Mouse (Mus musculus) adrenal gland (tissue): ENCODE results near the gene Tigit.

Experiments used
- intact Hi-C: fragments of 180-260 bp; cut with DNase I; formaldehyde crosslinking; loops from one replicate; pipeline ENCODE4 v1.15.1; 2025
- microRNA-seq, 2 experiments: library from miRNA; unstranded; fragments of <30 nt; microRNA quantifications; one replicate each; pipeline ENCODE4; 2019

Tigit gene

GRCm38 (mm10) chr16:43620359-43620758, 43.6 kb downstream of the Tigit start:
- intact Hi-C loops, result no loop called here

- intact Hi-C loops, result loop anchor here (10.0 kb wide), 1 partner anchor 186 kb away; no protein-coding TSS in a partner anchor
These were observed 44.7 kb downstream of the Tigit start for GRCm38 (mm10) chr16:43619277-43619676.

- intact Hi-C loops, result loop anchor here (10.0 kb wide), 1 partner anchor 187 kb away; no protein-coding TSS in a partner anchor
These were observed 45.7 kb downstream of the Tigit start for GRCm38 (mm10) chr16:43618286-43618685.

GRCm38 (mm10) chr16:43617346-43617745, 46.6 kb downstream of the Tigit start:
- intact Hi-C loops, result loop anchor here (10.0 kb wide), 1 partner anchor 187 kb away; no protein-coding TSS in a partner anchor

GRCm38 (mm10) chr16:43616348-43616747, 47.6 kb downstream of the Tigit start:
- intact Hi-C loops, result loop anchor here (10.0 kb wide), 1 partner anchor 188 kb away; no protein-coding TSS in a partner anchor

- intact Hi-C loops, result loop anchor here (10.0 kb wide), 1 partner anchor 194 kb away; no protein-coding TSS in a partner anchor
These were observed 53.6 kb downstream of the Tigit start for GRCm38 (mm10) chr16:43610375-43610774.

GRCm38 (mm10) chr16:43608066-43608465, 55.9 kb downstream of the Tigit start:
- intact Hi-C loops, result no loop called here

GRCm38 (mm10) chr16:43607086-43607485, 56.9 kb downstream of the Tigit start:
- intact Hi-C loops, result no loop called here

- intact Hi-C loops, result no loop called here
These were observed 59.4 kb downstream of the Tigit start for GRCm38 (mm10) chr16:43604399-43605013.

- intact Hi-C loops, result no loop called here
These were observed 60.3 kb downstream of the Tigit start for GRCm38 (mm10) chr16:43603591-43604141.

GRCm38 (mm10) chr16:43602573-43602972, 61.4 kb downstream of the Tigit start:
- intact Hi-C loops, result no loop called here

GRCm38 (mm10) chr16:43599707-43600106, 64.2 kb downstream of the Tigit start:
- intact Hi-C loops, result no loop called here

Small RNAs within 50 kb of the gene (microRNA-seq; reads per million reads assigned to microRNA genes)
- 0 reads per million in 2 experiments for gene Mir568
